Mouse (Mus musculus): ENCODE measurements around the gene Casz1.

Gene Casz1

GRCm38 (mm10) chr4:148968859-148969258 is 164.6 kb downstream of the Casz1 start:
- in situ Hi-C loops (cut with MboI) = no loop called here

GRCm38 (mm10) chr4:148969610-148970009 is 165.4 kb downstream of the Casz1 start:
- in situ Hi-C loops (cut with MboI) = no loop called here

- in situ Hi-C loops (cut with MboI) = no loop called here
Measured at GRCm38 (mm10) chr4:148970742-148971141, 166.5 kb downstream of the Casz1 start.

- in situ Hi-C loops (cut with MboI) = no loop called here
Measured at GRCm38 (mm10) chr4:148971613-148972242, 167.5 kb downstream of the Casz1 start.

- in situ Hi-C loops (cut with MboI) = no loop called here
Measured at GRCm38 (mm10) chr4:148972707-148973106, 168.5 kb downstream of the Casz1 start.

GRCm38 (mm10) chr4:148973387-148973786 is 169.2 kb downstream of the Casz1 start:
- in situ Hi-C loops (cut with MboI) = no loop called here

GRCm38 (mm10) chr4:148974833-148975232 is 170.6 kb downstream of the Casz1 start:
- in situ Hi-C loops (cut with MboI) = no loop called here

GRCm38 (mm10) chr4:148978221-148978855 is 174.1 kb downstream of the Casz1 start:
- in situ Hi-C loops (cut with MboI) = no loop called here

GRCm38 (mm10) chr4:148978926-148979325 is 174.7 kb downstream of the Casz1 start:
- in situ Hi-C loops (cut with MboI) = no loop called here

- in situ Hi-C loops (cut with MboI) = no loop called here
Measured at GRCm38 (mm10) chr4:148979837-148980236, 175.6 kb downstream of the Casz1 start.

GRCm38 (mm10) chr4:148982274-148982673 is 178.0 kb downstream of the Casz1 start:
- in situ Hi-C loops (cut with MboI) = no loop called here

GRCm38 (mm10) chr4:148984701-148985540 is 180.7 kb downstream of the Casz1 start:
- in situ Hi-C loops (cut with MboI) = no loop called here

GRCm38 (mm10) chr4:148985541-148986476 is 181.6 kb downstream of the Casz1 start:
- in situ Hi-C loops (cut with MboI) = no loop called here

GRCm38 (mm10) chr4:148990038-148990437 is 185.8 kb downstream of the Casz1 start:
- in situ Hi-C loops (cut with MboI) = no loop called here

- in situ Hi-C loops (cut with MboI) = no loop called here
Measured at GRCm38 (mm10) chr4:148993948-148994347, 189.7 kb downstream of the Casz1 start.

- in situ Hi-C loops (cut with MboI) = no loop called here
Measured at GRCm38 (mm10) chr4:149000746-149001145, 196.5 kb downstream of the Casz1 start.

GRCm38 (mm10) chr4:149001515-149001914 is 197.3 kb downstream of the Casz1 start:
- in situ Hi-C loops (cut with MboI) = no loop called here

GRCm38 (mm10) chr4:149002441-149003093 is 198.3 kb downstream of the Casz1 start:
- in situ Hi-C loops (cut with MboI) = no loop called here
